Mouse (Mus musculus) hindbrain, embryonic 16.5 days (tissue): ENCODE results near the gene Cd36. TPM values are rescaled to one million over a fixed set of nuclear protein-coding genes. Genes with fewer than 3 reads are reported as not detected.

Experiments
- ATAC-seq: fragments of 200-750 bp; cut with Nextera tagmentation; 2 replicates; pipeline ENCODE4 v1.8.0; 2017; ENCODE audit warnings: moderate TSS enrichment, moderate library complexity
- H3K27ac ChIP-seq: fragments of 300-500 bp; sonication (generic); 2 replicates; pipeline ENCODE4 v1.5.1; 2014; ENCODE audit warnings: low read depth, mild to moderate bottlenecking, control low read depth, low read length, moderate library complexity
- H3K27me3 ChIP-seq: fragments of 300-500 bp; sonication (generic); replicated peaks from 2 replicates; pipeline ENCODE4 v1.6.1; 2014; ENCODE audit warnings: low read length; ENCODE audit not compliant: control insufficient read depth, insufficient read depth
- H3K36me3 ChIP-seq: fragments of 300-500 bp; sonication (generic); 2 replicates; pipeline ENCODE4 v1.6.1; 2014; ENCODE audit warnings: mild to moderate bottlenecking, low read length, moderate library complexity, mixed read lengths; ENCODE audit not compliant: control insufficient read depth, insufficient read depth
- H3K4me1 ChIP-seq: fragments of 300-500 bp; sonication (generic); 2 replicates; pipeline ENCODE4 v1.6.1; 2014; ENCODE audit warnings: low read depth, low read length; ENCODE audit not compliant: control insufficient read depth, insufficient read depth
- H3K4me2 ChIP-seq: fragments of 300-500 bp; sonication (generic); 2 replicates; pipeline ENCODE4 v1.6.1; 2014; ENCODE audit warnings: mild to moderate bottlenecking, low read length, control low read depth, moderate library complexity
- H3K4me3 ChIP-seq: fragments of 300-500 bp; sonication (generic); 2 replicates; pipeline ENCODE4 v1.5.1; 2014; ENCODE audit warnings: mild to moderate bottlenecking, low read length, control low read depth, moderate library complexity
- H3K9ac ChIP-seq: fragments of 300-500 bp; sonication (generic); 2 replicates; pipeline ENCODE4 v1.6.1; 2014; ENCODE audit warnings: low read depth, mild to moderate bottlenecking, control low read depth, low read length, moderate library complexity
- H3K9me3 ChIP-seq: fragments of 300-500 bp; sonication (generic); 2 replicates; pipeline ENCODE4 v1.6.1; 2014; ENCODE audit warnings: mild to moderate bottlenecking, low read length, moderate library complexity; ENCODE audit not compliant: control insufficient read depth
- WGBS: fragments of 180-500 bp; shearing (Covaris S2); extraction: QIAGEN DNeasy Blood & Tissue Kit; methylation state at CpG from one replicate; pipeline ENCODE4 v1.1.7; 2014; 5-methylcytosine and 5-hydroxymethylcytosine counted together
- polyA plus RNA-seq: library from polyadenylated mRNA; unstranded; fragments of >200 nt; fragmentation: Nextera tagmentation; extraction: Ambion mirVana; gene quantifications from 2 replicates; pipeline ENCODE4 v1.2.1, GENCODE M21; 2015

The Cd36 gene
- polyA plus RNA-seq, 1 experiment from 2014 or later: 3.3 TPM

DNA sequence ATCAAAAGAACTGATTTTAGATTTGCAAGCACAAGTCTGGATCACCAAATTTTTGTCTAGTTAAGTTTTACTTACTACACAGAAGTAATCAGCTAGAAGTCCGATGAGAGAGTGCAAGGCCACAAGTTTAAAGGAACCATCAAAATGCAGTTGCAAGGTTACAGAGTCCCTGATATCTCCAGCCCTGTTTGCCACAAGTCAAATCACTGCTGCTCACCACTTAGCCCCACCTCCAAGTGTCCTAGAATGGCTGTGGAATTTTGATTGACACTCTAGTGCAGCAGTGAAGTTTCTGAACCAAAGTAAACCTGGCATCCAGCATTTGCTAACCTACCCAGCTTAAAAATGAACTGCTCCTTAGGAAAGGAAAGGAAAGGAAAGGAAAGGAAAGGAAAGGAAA, 39.0 kb downstream of the Cd36 start:
- Histone ChIP-seq H3K36me3 (no peaks in the 10 kb centered on the region), H3K4me1 (no peaks in the 10 kb centered on the region), H3K9me3 (no peaks in the 10 kb centered on the region), H3K4me2 (no peak overlapping the region), H3K27me3 (no peaks in the 10 kb centered on the region), H3K27ac (no peak overlapping the region), H3K9ac (no peak overlapping the region), H3K4me3 (no peak overlapping the region)
- 85% methylated on average over 1 of the region's 1 CpGs for WGBS
- no peak for ATAC-seq

DNA sequence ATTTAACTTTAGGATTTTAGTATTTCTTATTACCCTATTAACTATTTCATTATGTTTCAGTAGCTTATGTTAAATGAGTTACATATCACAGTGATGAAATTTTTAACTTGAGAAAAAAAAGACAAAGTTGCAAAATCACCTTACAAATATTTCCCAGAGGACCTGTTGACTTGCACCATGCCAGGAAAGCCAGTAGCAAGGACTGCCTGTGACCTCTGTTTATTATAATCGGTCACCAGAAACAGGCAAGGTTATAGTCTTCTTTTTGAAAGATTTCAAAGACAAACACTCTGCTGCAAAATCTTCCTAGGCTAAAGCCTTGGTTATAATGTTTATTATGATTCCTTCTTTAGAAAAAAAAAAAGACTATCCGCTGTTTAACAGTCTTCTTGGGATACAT, 39.9 kb downstream of the Cd36 start:
- H3K4me2 ChIP-seq: no peak overlapping the region
- no peaks in the 10 kb centered on the region for H3K4me1 ChIP-seq
- no peak overlapping the region for H3K4me3 ChIP-seq
- no peak overlapping the region for H3K9ac ChIP-seq
- H3K36me3 ChIP-seq: no peaks in the 10 kb centered on the region
- no peaks in the 10 kb centered on the region for H3K9me3 ChIP-seq
- H3K27ac ChIP-seq: no peak overlapping the region
- no peaks in the 10 kb centered on the region for H3K27me3 ChIP-seq
- no peak for ATAC-seq
- WGBS: 88% methylated on average over 2 of the region's 2 CpGs

DNA sequence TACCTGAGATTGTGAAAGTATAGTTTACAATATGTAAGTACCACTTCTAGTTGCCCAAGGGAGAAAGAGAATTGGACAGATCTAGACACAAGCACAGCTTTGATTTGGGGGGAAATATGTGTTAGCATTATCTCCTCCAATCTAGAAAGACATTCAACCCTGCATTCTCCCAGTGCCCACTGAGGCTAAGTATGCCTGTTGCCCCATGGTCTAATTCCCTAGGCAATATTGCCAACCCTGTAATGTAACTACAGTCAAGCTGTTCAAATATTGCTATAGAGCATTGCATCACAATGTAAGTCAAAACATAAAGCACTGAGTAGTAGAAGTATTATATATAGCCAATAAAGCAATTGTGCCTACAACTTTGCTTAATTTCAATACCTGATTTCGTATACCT, 40.3 kb downstream of the Cd36 start:
- H3K4me3 ChIP-seq: no peak overlapping the region
- H3K9me3 ChIP-seq: no peaks in the 10 kb centered on the region
- H3K4me2 ChIP-seq: no peak overlapping the region
- H3K27me3 ChIP-seq: no peaks in the 10 kb centered on the region
- H3K9ac ChIP-seq: no peak overlapping the region
- H3K36me3 ChIP-seq: no peaks in the 10 kb centered on the region
- 90% methylated on average over 1 of the region's 1 CpGs for WGBS
- ATAC-seq: no peak
- no peaks in the 10 kb centered on the region for H3K4me1 ChIP-seq
- no peak overlapping the region for H3K27ac ChIP-seq

DNA sequence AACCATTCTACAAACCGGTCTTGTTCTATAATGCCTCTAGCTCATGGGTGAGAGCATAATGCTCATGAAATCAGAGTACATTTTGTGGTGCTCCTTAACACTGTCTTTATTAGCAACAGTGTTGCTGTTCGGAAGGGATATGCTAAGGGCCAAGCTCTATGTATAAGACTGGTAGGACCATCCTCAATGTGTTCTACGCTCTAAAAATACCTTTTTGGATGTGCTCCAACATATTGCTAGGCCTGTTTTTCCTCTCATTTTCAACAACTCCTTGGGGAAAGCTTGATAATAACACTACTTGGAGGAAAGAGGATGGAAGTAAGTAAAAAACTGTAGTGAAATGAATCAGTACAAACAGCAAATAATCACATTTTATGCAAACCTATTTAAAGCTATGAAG, 44.7 kb downstream of the Cd36 start:
- Histone ChIP-seq H3K4me2 (no peak overlapping the region), H3K4me1 (no peaks in the 10 kb centered on the region), H3K36me3 (no peaks in the 10 kb centered on the region), H3K9me3 (no peaks in the 10 kb centered on the region), H3K27me3 (no peaks in the 10 kb centered on the region), H3K4me3 (no peak overlapping the region), H3K9ac (no peak overlapping the region), H3K27ac (no peak overlapping the region)
- ATAC-seq: no peak
- WGBS: 94% methylated on average over 3 of the region's 3 CpGs

DNA sequence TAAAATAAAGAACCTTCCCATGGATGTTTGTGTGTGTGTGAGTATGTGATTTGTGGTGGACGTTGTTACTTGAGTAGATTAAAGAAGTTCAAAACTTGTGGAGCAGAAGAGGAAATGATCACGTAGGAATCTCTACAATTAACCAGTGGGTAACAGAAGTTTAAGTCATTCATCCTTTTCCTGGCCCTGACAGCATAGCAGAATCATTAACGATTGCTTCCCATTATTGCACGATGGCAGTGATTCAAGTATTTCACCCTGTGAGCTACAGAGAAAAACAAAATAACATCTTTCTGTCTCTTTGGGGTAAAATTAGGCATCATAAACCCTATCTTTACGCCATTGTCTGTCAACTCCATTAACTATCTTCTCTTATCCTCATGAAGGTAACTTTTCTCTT, 45.3 kb downstream of the Cd36 start:
- Histone ChIP-seq H3K4me1 (no peaks in the 10 kb centered on the region), H3K9me3 (no peaks in the 10 kb centered on the region), H3K27ac (no peak overlapping the region), H3K4me3 (no peak overlapping the region), H3K9ac (no peak overlapping the region), H3K4me2 (no peak overlapping the region), H3K27me3 (no peaks in the 10 kb centered on the region), H3K36me3 (no peaks in the 10 kb centered on the region)
- no peak for ATAC-seq
- 79% methylated on average over 5 of the region's 5 CpGs for WGBS

DNA sequence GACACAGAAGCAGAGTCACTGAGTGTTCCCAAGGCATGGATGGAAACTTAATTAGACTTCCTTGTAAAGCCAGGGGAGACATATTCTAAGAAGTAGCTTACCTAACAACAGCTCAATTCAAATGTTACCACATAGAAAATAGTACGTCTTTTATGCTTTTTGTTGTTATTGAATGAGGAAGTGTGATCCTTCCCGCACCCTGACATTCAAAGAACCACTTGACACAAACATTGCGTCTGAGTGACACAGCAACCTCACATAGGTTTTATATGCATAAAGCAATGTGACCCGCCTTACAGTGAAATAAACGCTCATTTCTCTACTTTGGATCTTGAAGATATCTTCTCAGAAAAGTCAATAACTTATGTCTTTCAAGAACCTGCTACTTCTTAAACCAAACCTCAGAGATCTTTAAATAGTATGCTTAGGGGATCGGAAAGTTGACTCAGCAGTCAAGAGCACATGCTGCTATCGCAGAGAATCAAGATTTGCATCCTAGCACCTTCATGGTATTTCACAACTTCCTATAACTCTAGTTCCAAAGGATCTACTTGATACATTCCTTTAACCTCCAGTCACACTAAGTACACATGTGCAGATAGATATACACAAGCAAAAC, 46.4 kb downstream of the Cd36 start:
- H3K27ac ChIP-seq: no peak overlapping the region
- no peak overlapping the region for H3K9ac ChIP-seq
- 88% methylated on average over 7 of the region's 7 CpGs for WGBS
- H3K9me3 ChIP-seq: no peaks in the 10 kb centered on the region
- no peak for ATAC-seq
- H3K4me1 ChIP-seq: no peaks in the 10 kb centered on the region
- no peaks in the 10 kb centered on the region for H3K36me3 ChIP-seq
- H3K4me2 ChIP-seq: no peak overlapping the region
- no peaks in the 10 kb centered on the region for H3K27me3 ChIP-seq
- no peak overlapping the region for H3K4me3 ChIP-seq

DNA sequence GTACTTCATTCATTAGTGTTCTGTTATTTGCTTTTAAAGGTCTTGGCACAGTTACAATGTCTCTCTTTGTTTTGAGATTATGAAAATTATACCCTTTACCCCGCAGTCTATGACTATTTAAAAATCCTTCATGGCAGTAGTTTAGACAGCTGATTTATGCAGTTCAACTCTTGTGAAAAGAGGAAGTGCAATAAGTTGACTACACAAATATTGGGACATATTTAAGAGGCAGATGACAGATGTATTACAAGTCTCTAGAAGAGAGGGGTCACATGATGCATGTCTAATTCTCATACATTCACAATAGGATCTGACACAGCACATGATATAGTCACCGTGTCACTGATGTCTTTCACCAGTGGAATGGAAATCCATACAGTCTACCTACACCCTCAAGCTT, 49.1 kb downstream of the Cd36 start:
- Histone ChIP-seq H3K4me3 (no peak overlapping the region), H3K36me3 (no peaks in the 10 kb centered on the region), H3K4me2 (no peak overlapping the region), H3K9me3 (no peaks in the 10 kb centered on the region), H3K27me3 (no peaks in the 10 kb centered on the region), H3K4me1 (no peaks in the 10 kb centered on the region), H3K27ac (no peak overlapping the region), H3K9ac (no peak overlapping the region)
- no peak for ATAC-seq
- WGBS: 80% methylated on average over 2 of the region's 2 CpGs

DNA sequence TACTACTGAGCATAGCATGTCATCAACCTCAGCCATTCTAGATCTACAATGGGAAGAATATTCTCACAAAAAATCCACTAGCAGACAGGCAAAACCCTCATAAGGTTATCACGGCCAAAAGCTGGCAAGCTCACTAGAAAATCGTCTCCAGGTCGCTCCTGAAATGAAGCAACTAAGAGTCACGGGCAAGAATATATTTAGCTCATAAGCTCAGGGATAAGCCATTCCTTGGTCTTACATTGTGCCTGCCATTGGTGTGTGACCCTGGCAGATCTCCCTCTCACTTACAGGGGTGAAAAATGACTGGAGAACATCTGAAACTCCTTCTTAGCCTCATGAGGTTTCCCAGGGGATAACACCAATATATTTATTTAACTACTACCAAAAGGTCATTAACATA, 52.2 kb downstream of the Cd36 start:
- WGBS: 86% methylated on average over 4 of the region's 4 CpGs
- no peak for ATAC-seq
- H3K9me3 ChIP-seq: no peaks in the 10 kb centered on the region

DNA sequence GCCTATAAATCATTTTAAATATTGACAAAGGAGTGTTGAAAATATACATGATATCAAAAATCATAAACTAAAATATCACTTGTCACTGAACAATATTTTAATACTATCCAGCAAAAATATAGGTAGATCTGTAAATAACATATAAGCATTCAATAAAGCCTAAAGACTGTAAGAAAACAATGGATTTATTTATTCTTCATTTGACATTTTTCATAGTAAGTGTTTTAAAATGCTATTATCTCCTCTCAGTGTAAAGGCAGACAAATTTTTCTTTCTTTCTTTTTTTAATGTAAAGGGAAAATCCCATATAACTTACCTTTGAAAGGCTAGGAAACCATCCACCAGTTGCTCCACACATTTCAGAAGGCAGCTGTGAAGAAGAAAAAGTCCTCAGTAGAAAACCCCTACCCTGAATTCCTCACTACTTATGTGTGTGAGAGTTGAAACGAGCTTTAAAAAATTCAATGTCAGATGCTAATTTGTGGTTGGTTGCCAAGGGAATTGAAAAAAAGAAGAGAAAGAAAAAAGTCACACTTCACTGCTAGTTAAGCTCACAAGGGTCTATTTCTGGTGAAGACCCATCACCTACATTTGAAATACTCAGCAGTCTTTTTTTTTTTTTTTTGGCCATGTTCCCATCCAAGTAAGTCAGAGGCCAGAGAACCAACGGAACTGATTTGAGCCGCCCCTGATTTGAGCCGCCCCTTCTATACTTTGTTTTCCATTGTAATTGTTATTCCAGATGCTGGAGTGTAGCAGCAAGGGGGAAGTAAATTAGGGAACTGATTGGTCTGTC, 53.1 kb downstream of the Cd36 start:
- Histone ChIP-seq H3K4me3 (no peak overlapping the region), H3K9me3 (no peaks in the 10 kb centered on the region), H3K4me2 (no peak overlapping the region), H3K27ac (no peak overlapping the region), H3K27me3 (no peaks in the 10 kb centered on the region), H3K9ac (no peak overlapping the region), H3K4me1 (no peaks in the 10 kb centered on the region), H3K36me3 (no peaks in the 10 kb centered on the region)
- ATAC-seq: no peak
- WGBS: 25% methylated on average over 4 of the region's 4 CpGs

More for the DNA sequence above, 52.2 kb downstream of the Cd36 start:
- Histone ChIP-seq H3K27ac (no peak overlapping the region), H3K4me1 (no peaks in the 10 kb centered on the region), H3K4me3 (no peak overlapping the region), H3K36me3 (no peaks in the 10 kb centered on the region), H3K9ac (no peak overlapping the region), H3K27me3 (no peaks in the 10 kb centered on the region), H3K4me2 (no peak overlapping the region)
